Mouse (Mus musculus): ENCODE results near the gene Pak4.

Pak4 gene

DNA sequence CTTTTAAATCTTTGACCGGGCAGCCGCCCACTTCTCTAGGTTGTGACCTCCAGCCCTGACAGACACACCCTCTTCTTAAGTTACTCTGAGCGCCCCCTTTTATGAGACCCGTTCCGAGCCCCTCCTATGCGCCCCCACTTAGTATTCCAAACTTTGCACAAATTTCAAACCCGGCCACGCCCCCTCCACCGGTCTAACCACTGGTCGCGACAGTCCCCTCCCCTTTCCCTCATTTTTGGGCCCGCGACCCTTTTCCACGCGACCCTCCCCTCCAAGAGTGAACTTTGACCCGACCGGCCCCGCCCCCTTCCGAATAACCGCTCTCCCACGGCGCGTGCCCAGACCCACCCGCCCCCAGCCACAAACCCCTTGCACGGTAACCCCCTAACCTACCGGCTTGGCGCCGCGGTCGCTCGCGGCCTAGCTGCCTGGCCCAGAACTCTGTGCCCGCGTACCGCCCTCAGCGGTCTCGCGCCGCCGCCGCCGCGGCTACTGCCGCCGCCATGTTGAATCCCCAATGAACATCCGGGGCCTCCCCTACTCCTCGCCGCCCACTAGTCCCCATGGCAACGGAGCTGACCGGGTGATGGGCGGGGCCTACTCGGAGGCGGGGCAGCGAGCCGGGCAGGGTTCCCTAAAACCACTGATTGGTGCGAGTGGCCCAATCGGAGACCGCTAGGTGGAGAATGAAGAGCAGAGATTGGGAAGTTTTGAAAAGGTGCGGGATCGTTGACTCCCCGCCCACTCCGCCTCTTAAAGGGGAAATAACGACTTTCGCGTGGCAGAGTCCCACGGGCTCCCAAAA, at the start of gene Pak4, which contains the start of gene Samd4b:
Gene Pak4 (minus strand): TSS at position 544 of the 805 bp plus-strand sequence.
Gene Samd4b (minus strand): TSS at position 503 of the 805 bp plus-strand sequence.
- in situ Hi-C loops (cut with MboI): no loop called here

DNA sequence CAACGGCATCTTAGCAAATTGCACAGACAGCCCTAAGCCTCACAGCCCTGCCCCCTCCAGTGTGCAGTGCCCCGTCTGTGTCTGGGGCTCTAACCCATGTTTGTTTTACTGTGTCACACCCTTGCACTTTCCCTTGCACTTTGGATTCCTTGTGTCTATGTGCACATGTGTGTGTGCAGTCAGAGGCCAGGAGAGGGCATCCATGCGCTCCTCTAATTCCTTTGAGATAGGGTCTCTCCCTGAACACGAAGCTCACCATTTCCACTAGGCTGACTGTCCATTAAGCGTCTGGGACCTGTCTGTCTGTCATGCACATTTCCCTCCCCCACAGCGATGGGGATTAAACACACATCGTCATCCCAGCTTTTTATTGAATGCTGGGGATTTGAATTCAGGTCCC, 49.0 kb upstream of the Pak4 start:
- in situ Hi-C loops (cut with MboI): no loop called here

DNA sequence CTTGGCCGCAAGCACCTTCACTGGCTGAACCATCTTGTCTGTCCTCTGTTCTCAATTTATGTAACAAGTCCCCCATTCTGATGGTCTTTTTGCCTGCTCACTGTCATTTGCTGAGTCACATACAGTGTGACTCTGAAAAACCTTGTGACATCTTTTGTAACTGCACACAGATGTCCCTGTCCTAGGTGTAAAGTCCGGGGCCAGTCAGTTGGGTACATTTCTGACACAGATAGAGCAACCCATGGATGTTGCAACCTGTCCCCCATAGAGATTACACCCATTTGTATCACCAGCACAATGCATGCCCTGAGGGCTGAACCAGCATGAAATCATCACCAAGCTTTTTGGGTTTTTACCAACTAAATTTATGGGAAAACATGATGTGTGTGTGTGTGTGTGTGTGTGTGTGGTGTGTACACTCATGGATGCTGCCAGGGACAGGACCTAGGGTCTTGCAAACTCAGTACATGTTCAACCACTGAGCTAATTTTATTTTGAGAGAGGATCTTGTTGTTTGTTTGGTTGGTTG, 48.0 kb upstream of the Pak4 start:
- in situ Hi-C loops (cut with MboI): no loop called here

DNA sequence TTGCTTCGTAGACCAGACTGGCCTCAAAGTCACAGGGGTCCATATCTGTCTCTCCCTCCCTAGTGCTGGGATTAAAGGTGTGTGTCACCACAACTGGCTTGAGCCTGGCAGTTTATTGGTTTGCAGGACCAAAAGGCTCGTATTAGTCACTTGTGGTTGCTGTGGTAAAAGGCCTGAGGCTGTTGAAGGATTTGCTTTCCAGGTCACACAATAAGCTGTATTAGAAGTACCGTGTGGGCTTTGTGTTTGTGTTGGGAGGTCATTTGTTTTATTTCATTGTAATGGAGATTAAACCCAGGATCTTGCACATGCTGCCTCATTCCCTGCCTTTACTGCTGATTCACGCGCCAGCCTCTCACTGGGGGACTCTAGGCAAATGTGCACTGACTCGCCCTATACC, 47.4 kb upstream of the Pak4 start:
- in situ Hi-C loops (cut with MboI): no loop called here

DNA sequence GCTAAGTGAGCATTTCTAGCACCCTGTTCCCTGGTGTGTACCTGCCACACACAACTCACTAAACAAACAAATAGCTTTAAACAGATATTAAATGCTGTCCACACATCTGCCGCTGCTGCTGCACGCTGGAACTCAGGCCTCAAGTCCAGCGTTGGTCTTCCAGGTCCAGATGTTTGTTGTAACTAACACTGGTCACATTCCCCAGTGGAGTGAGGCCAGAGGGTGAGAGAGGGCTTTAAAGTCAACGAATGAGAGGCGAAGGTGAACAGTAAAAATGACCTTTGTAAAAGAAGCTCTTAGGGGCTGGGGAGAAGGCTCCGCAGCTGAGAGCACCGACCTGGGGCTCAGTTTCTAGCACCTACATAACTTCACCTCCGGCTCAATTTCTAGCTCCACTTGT, 43.6 kb upstream of the Pak4 start:
- in situ Hi-C loops (cut with MboI): no loop called here

DNA sequence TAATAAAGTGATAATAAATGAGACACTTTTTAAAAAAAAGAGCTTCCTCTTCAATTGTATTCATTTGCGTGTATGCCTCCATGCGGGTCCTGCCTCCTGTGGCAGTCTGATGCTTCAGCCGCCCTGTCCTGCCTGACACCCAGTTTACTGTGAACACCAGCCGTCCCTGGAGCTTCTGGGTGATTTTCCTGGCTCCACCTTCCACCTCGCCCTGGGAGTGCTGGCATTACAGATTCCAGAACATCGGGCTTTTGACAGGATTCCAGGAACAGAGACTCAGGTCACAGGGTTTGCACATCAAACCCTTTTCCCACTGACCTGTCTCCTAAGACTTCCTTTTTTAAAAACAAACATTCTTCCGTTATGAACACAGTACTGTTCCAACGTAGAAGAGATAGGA, 39.5 kb upstream of the Pak4 start:
- in situ Hi-C loops (cut with MboI): no loop called here

DNA sequence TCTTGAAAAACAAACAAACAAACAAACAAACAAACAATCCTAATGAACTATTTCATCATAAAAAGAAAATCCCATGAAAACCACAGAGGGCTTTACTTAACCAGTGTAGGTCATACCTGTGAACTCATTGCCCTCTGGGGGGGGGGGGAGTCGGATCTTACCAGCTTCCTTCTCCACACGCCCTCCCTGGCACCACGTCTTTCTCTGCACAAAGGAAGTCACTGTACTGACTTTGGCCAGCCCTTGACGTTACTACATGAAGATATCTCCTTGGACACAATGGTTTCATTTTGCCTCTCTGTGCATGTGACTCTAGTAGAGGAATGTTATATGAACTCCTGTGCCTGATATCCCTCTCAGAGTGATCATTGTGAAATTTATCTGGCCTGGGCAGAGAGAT, 36.1 kb upstream of the Pak4 start:
- in situ Hi-C loops (cut with MboI): no loop called here

DNA sequence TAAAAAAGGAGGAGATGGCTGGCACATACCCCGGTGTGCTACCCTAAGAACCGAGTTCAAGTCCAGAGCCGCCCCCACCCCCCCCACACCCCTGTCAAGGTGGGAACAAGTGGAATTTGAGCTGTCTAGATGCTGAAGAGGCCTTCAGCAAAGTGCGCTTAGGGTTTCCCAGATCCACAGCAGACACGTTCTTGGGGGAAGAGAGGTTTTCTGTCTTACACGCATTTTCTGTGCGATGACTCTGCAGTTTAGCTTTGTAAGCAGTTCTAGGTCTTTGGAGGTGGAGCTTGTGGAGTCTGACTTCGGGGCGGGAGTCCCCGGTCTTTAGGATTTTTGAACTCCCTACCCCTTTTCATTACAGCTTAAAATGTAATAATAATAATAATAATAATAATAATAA, 33.1 kb upstream of the Pak4 start, which contains the start of gene Acp7:
Gene Acp7 (minus strand): TSS at position 260 of the 400 bp plus-strand sequence.
- in situ Hi-C loops (cut with MboI): no loop called here

DNA sequence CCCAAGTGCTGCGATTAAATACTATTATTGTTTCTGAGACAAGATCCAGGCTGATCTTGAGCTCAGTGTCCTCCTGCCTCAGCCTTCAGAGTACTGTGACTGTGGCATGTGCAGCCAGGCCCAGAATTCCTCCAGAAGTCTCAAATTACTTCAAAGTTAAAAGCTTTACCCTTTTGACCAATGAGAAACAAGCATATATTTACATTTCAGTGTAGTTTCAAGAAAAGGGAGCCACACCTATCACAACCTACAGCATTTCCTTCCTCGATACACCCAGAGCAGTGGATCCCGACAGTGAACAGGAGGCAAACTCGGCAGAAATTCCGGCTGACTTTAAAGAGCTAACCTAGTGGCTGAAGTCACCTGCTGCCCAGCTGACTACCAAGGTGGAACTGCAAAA, 26.8 kb upstream of the Pak4 start:
- in situ Hi-C loops (cut with MboI): no loop called here

DNA sequence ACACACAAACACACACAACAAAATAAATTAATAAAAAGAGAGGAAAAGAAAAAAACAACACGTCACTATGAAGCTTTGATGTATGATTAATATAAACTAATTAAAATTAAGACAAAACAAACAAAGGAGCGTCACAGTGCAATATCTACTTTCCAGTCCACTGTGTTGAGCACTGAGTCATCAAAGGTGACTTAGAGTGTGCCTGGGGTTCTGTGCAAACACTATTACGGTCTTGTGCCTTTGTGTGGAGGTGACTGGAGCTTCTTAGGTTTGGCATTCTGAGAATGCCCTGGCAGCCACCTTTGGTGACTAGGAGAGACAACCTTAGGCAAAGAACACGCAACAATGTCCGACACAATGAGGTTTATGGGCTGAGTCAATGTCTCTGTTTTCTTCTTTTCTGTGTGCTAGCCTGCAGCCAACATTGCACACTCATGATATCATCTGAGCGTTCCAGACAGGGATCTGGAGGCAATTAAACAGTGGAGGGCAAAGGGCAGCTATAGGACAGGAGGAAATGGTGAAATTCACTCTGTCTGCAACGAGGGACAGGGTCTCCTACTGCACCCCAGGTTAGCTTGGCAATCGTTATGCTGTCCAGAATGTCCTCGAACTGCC, 21.2 kb upstream of the Pak4 start:
- in situ Hi-C loops (cut with MboI): no loop called here

DNA sequence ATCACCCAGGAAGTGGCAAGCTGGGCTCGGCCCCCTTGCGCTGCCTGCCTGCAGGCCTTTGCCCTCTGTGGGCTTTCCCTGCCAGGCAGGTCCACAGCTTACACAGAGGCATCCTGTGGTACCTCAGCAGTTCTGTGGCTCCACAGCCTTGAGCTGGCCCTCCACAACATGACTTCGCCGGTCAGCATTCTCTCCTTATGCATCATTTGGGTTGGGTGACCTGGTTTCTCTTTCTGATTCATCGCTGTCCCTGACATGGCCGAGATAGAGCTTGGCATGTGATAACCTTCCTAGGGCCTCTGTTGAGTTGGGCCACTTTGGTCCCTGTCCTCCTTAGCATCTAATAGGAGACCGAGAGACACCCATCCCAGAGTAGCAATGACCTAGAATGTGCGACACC, 8.0 kb upstream of the Pak4 start:
- in situ Hi-C loops (cut with MboI): loop anchor here (10.0 kb wide), 1 partner anchor 161 kb away; no protein-coding TSS in a partner anchor

DNA sequence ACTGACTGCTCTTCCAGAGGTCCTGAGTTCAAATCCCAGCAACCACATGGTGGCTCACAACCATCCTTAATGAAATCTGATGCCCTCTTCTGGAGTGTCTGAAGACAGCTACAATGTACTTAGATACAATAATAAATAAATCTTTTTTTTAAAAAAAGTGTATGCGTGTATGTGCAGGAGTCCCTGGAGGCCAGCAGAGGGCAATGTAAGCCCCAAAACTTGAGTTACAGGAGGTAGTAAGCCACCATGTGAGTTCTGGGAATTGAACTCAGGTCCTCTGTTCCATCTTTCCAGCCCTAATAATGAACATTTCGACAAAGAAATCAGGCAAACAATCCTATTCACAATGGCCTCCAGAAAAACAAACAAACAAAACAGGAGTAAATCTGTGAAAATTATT, 5.8 kb upstream of the Pak4 start:
- in situ Hi-C loops (cut with MboI): loop anchor here (10.0 kb wide), 1 partner anchor 159 kb away; no protein-coding TSS in a partner anchor

DNA sequence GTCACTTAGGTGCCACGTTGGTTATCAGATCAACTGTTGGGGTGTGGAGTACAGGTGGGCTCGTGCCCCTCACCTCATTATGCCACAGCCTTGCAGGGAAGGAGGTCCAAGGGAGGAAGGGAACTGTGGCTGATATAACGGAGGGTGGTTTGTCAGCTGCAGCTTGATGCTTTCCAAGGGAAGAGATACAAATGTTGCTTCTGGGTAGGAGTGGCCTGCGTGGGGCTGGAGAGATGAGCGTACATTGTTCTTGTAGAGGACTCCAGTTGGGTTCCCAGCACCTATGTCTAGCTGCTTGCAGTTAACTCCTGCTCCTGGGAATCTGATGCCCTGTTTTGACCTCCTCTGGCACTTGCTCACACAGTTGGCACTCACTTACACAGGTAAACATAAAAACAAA, 5.2 kb upstream of the Pak4 start:
- in situ Hi-C loops (cut with MboI): loop anchor here (10.0 kb wide), 1 partner anchor 158 kb away; no protein-coding TSS in a partner anchor

DNA sequence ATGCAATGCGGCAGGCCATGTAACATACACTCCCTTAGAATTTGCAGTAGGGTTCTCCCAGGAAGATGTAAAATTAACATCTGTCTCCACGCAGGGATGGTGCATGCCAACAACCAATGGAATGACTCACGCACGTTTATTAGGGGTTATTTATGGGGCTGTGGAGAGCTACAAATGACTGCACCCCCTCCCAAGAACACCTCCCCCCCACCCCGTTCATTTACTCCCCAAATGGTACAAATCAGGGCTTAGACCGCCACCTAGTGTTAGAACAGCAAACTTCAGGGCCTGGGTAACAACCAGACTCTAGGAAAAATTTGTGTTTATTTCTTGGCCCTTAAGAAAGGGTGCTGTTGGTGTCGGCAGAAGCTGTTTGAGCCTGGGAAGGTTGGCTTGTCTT, 3.7 kb upstream of the Pak4 start:
- in situ Hi-C loops (cut with MboI): loop anchor here (10.0 kb wide), 1 partner anchor 157 kb away; no protein-coding TSS in a partner anchor

DNA sequence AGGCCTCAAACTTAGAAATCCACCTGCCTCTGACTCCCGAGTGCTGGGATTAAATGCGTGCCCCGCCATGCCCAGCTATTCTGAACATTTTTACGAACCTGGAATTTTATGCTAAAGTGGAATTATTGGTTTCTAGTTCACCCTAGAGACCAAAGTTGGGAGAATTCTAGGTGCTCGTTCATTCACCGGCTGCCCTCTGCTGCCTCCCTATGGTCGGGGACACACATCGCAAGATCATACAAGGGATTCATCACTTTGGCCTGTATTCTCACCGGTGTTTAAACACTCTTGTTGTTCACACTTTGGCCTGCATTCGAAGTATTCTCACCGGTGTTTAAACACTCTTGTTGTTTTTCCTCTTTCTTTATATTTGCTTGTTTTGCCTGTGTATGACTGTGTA, 3.0 kb upstream of the Pak4 start:
- in situ Hi-C loops (cut with MboI): loop anchor here (10.0 kb wide), 1 partner anchor 156 kb away; no protein-coding TSS in a partner anchor

DNA sequence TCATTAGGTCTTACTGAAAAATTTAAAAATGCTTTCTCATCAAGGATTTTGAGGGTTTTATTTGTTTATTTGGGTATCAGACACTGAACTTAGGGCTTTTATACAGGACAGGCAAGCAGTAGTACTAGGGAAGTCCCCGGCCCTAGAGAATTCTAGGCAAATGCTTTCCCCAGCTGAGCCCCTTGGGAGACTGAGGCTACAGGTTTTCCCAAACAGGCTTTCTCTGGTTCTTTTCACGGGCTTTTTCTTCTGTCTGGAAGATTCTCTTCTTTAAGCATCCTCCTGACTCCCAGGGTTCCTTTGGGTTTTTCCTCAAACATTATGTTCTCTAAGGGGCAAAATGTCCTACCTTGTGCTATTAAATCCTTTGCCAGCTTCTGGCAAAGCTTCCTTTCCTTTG, 966 bp upstream of the Pak4 start:
- in situ Hi-C loops (cut with MboI): no loop called here

DNA sequence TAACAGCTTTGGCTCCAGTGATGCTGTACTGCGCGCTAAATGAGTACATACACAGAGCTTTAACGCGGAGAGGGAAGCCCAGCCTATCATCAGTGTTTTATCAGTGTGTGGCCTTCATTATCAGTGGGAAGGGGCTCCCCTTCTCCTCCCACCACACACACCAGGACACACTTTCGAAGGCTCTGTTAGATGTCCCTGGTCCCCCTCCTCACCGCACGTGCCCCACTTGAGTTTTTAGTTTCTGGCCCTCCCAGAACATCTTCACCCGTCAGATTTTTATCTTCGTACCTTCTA, 761 bp downstream of the Pak4 start:
- in situ Hi-C loops (cut with MboI): no loop called here

DNA sequence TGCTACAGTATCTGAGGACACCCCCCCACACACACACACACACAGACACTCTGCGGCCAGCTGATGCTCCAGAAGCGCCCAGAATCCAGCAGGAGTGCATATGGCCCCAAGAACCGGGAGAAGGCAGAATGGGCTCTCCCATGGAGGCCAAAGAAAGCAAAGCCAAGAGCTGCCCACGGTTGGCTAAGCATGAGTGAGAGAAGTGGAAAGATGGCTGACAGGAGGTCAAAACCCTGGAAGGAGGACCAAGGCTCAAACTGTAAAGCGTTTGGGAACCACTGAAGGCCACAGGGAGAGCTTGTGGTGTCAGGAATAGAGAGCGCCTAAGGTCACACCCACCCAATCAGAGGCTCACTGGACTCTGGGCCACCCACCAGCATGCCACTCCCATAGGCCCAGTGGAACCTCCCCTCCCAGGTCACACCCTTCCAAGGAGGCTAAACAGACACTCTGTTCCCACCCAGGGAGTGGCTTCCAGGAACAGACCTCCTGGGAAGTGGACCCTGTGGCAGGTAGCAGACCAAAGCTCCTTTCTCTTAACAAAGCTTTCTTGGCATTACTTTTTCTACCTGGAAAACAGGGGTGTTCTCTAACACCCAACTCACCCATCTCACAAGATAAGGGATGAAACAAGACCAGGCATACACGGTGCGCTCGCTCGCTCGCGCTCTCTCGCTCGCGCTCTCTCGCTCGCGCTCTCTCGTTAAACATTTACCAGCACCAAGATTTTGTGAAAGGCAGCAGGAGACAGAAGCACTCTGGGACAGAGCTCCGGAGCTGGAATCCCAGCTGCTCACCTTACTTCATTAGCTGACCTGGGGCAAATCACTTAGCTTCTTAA, 1.3 kb downstream of the Pak4 start:
- in situ Hi-C loops (cut with MboI): no loop called here

DNA sequence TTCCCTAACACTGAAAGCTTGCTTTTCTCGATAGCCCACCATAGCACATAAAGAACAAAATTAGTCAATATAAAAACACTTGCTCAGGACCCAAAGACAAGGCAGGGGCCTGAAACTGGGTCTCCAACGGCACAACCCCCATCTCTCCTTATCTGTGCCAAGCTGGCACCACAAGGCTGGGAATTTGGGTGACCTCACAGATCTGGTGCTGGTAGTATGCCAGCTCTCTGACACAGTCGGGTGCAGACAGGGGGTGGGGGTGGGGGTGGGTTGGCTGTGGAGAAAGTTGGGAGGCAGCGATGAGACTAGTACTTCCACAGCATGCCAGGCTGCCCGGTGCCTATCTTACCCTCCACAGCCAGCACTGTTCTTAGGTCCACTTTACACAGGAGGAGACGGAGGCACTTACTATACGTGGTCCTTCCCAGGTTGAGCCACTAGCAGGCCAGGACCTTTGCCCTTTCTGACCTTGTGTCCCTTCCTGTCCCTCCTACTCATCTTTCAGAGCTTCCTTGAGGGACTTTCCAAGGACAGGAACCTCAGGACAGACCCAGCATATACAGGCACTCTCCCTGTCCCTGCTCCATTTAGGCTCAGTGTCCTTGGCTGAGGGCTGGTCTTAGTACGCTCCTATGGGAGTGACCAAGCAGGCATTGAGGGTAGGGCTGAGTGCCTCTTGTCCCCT, 2.1 kb downstream of the Pak4 start:
- in situ Hi-C loops (cut with MboI): no loop called here

DNA sequence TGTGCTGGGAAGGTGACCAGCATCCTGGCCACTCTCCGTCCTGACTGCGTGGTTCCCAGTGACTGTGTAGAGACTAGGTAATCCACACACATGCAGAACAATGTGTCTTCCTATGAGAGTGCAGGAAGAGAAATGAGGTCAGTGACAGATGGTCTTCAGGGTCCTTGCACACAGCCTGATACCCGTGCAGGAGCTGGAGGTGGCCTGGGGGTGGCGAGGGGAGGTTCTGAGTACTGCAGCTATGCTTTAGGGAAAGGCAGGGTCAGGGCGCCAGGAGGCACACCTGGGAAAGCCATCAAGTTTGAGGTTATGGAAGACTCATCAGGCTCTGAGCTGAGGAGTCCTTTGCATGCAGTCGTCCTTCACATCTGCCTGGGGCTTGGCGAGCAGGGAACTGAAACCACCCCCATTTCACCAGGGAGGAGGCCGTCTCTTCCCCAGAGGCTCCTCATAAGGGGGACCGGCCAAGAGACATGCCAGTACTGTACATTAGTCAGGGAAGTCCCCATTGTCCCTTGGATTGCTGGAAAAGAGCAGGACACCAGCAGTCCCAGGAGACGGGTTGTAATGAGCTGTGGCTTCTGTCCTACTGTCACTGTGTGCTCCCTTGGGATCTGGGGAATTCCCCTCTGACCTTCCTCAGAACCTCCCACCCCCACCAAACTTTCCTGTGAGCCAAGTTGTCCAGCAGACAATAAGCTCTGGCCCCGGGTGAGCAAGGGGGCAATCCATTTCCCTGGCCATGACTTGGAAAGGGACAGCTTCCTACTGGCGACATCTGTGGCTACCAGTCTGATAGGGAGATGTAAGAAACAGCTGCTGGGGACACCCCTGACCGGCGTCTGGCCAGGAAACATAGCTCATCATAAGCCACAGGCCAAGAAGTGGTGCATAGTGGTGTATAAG, 4.5 kb downstream of the Pak4 start:
- in situ Hi-C loops (cut with MboI): no loop called here

DNA sequence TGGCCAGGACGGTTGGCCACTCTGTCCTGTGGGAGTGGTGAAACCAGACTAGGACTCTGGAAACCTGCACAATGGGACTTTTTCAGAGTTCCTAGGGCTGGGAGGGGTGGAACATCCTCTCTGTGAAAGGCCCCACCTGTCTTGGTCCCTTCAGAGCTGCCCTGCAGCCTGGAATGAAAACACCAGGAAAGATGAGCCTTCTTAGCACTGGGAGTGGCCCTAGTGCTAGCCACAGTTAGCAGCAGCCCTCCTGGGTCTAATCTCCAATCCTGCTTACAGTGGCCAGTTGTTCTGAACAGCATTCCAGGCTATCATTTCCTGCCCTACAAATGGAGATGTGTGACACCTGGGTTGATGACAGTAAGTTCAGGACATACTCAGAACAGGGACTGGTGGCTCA, 6.1 kb downstream of the Pak4 start:
- in situ Hi-C loops (cut with MboI): no loop called here

Measured in mature B cell (primary cell).